Mouse (Mus musculus): ENCODE data around the gene Naa80. TPM values are rescaled to one million over a fixed set of nuclear protein-coding genes. Genes with fewer than 3 reads are reported as not detected.

Naa80 gene
- polyA plus RNA-seq, 1 experiment from 2014 or later = 16.4 TPM

GRCm38 (mm10) chr9:107598385-107598784 is 19.7 kb downstream of the Naa80 start:
- H3K27me3 ChIP-seq (ENCODE audit: control insufficient read depth, insufficient read depth, low read length) = no peaks in the 10 kb centered on the region
- no peak overlapping the region for H3K9ac ChIP-seq
- H3K9me3 ChIP-seq (ENCODE audit: control insufficient read depth, low read length) = no peaks in the 10 kb centered on the region
- H3K4me1 ChIP-seq (replicated peaks; ENCODE audit: control insufficient read depth, insufficient read depth, low read length) = peaks cover 4% of the 10 kb centered on the region; the same call in 1 of the 2 replicates
- ATAC-seq (ENCODE audit: low FRiP score) = no peak
- no peak overlapping the region for H3K4me3 ChIP-seq (replicated peaks; ENCODE audit: low read length)
- H3K4me2 ChIP-seq (replicated peaks) = no peak overlapping the region
- DNase-seq (ENCODE audit: low spot score) = no peak
- H3K36me3 ChIP-seq (replicated peaks; ENCODE audit: control insufficient read depth, insufficient read depth) = peaks cover 8% of the 10 kb centered on the region
- H3K27ac ChIP-seq = no peak overlapping the region
- 79% methylated on average over 5 of the region's 5 CpGs for WGBS

- Histone ChIP-seq H3K4me3 (replicated peaks; ENCODE audit: low read length) (no peak overlapping the region), H3K9ac (no peak overlapping the region), H3K4me2 (replicated peaks) (no peak overlapping the region), H3K9me3 (ENCODE audit: control insufficient read depth, low read length) (no peaks in the 10 kb centered on the region), H3K27me3 (ENCODE audit: control insufficient read depth, insufficient read depth, low read length) (no peaks in the 10 kb centered on the region), H3K27ac (no peak overlapping the region), H3K36me3 (replicated peaks; ENCODE audit: control insufficient read depth, insufficient read depth) (no peaks in the 10 kb centered on the region), H3K4me1 (replicated peaks; ENCODE audit: control insufficient read depth, insufficient read depth, low read length) (peaks cover 5% of the 10 kb centered on the region; the same call in 1 of the 2 replicates)
- DNase-seq (ENCODE audit: low spot score) = no peak
- ATAC-seq (ENCODE audit: low FRiP score) = no peak
- WGBS = 91% methylated on average over 9 of the region's 9 CpGs
Measured at GRCm38 (mm10) chr9:107599433-107599832, 20.7 kb downstream of the Naa80 start.

- WGBS = 66% methylated on average over 14 of the region's 14 CpGs
- H3K9ac ChIP-seq = 0 out of 2 replicates have a peak overlapping the region, but pooled peaks have one; percentile 8
- DNase-seq (ENCODE audit: low spot score) = no peak
Measured at GRCm38 (mm10) chr9:107599842-107600241, 21.2 kb downstream of the Naa80 start.

GRCm38 (mm10) chr9:107600745-107601144 is 22.1 kb downstream of the Naa80 start:
- no peaks in the 10 kb centered on the region for H3K36me3 ChIP-seq (replicated peaks; ENCODE audit: control insufficient read depth, insufficient read depth)
- no peak overlapping the region for H3K4me2 ChIP-seq (replicated peaks)
- no peaks in the 10 kb centered on the region for H3K9me3 ChIP-seq (ENCODE audit: control insufficient read depth, low read length)
- H3K27me3 ChIP-seq (ENCODE audit: control insufficient read depth, insufficient read depth, low read length) = no peaks in the 10 kb centered on the region
- H3K4me1 ChIP-seq (replicated peaks; ENCODE audit: control insufficient read depth, insufficient read depth, low read length) = peaks cover 12% of the 10 kb centered on the region
- no peak overlapping the region for H3K27ac ChIP-seq
- H3K4me3 ChIP-seq (replicated peaks; ENCODE audit: low read length) = no peak overlapping the region
- ATAC-seq (ENCODE audit: low FRiP score) (no peak), DNase-seq (ENCODE audit: low spot score) (no peak)
- 85% methylated on average over 12 of the region's 12 CpGs for WGBS
- no peak overlapping the region for H3K9ac ChIP-seq

More at GRCm38 (mm10) chr9:107599842-107600241, 21.2 kb downstream of the Naa80 start:
- H3K4me2 ChIP-seq (replicated peaks) = no peak overlapping the region
- no peaks in the 10 kb centered on the region for H3K9me3 ChIP-seq (ENCODE audit: control insufficient read depth, low read length)
- no peak overlapping the region for H3K27ac ChIP-seq
- no peak for ATAC-seq (ENCODE audit: low FRiP score)
- no peaks in the 10 kb centered on the region for H3K27me3 ChIP-seq (ENCODE audit: control insufficient read depth, insufficient read depth, low read length)
- no peaks in the 10 kb centered on the region for H3K36me3 ChIP-seq (replicated peaks; ENCODE audit: control insufficient read depth, insufficient read depth)
- no peak overlapping the region for H3K4me3 ChIP-seq (replicated peaks; ENCODE audit: low read length)
- peaks cover 10% of the 10 kb centered on the region for H3K4me1 ChIP-seq (replicated peaks; ENCODE audit: control insufficient read depth, insufficient read depth, low read length)

- Histone ChIP-seq H3K4me2 (replicated peaks) (no peak overlapping the region), H3K36me3 (replicated peaks; ENCODE audit: control insufficient read depth, insufficient read depth) (no peaks in the 10 kb centered on the region), H3K4me1 (replicated peaks; ENCODE audit: control insufficient read depth, insufficient read depth, low read length) (peaks cover 12% of the 10 kb centered on the region), H3K9ac (no peak overlapping the region), H3K27me3 (ENCODE audit: control insufficient read depth, insufficient read depth, low read length) (no peaks in the 10 kb centered on the region), H3K9me3 (ENCODE audit: control insufficient read depth, low read length) (no peaks in the 10 kb centered on the region), H3K27ac (no peak overlapping the region), H3K4me3 (replicated peaks; ENCODE audit: low read length) (no peak overlapping the region)
- DNase-seq (ENCODE audit: low spot score) = no peak
- WGBS = 87% methylated on average over 11 of the region's 11 CpGs
- no peak for ATAC-seq (ENCODE audit: low FRiP score)
Measured at GRCm38 (mm10) chr9:107601275-107601674, 22.6 kb downstream of the Naa80 start.

- H3K9ac ChIP-seq = 0 out of 2 replicates have a peak overlapping the region, but pooled peaks have one; percentile 33
- ATAC-seq (ENCODE audit: low FRiP score) (peak; percentile 58; the same call in 1 of the 2 replicates), DNase-seq (ENCODE audit: low spot score) (peak; percentile 98)
- H3K27ac ChIP-seq = no peak overlapping the region
- no peaks in the 10 kb centered on the region for H3K27me3 ChIP-seq (ENCODE audit: control insufficient read depth, insufficient read depth, low read length)
- H3K4me1 ChIP-seq (replicated peaks; ENCODE audit: control insufficient read depth, insufficient read depth, low read length) = peaks cover 20% of the 10 kb centered on the region
- no peaks in the 10 kb centered on the region for H3K36me3 ChIP-seq (replicated peaks; ENCODE audit: control insufficient read depth, insufficient read depth)
- no peaks in the 10 kb centered on the region for H3K9me3 ChIP-seq (ENCODE audit: control insufficient read depth, low read length)
- H3K4me3 ChIP-seq (replicated peaks; ENCODE audit: low read length) = no peak overlapping the region
- WGBS = 16% methylated on average over 10 of the region's 10 CpGs
- H3K4me2 ChIP-seq (replicated peaks) = no peak overlapping the region
Measured at GRCm38 (mm10) chr9:107602068-107602648, 23.5 kb downstream of the Naa80 start.

GRCm38 (mm10) chr9:107603251-107603650 is 24.6 kb downstream of the Naa80 start:
- Histone ChIP-seq H3K4me1 (replicated peaks; ENCODE audit: control insufficient read depth, insufficient read depth, low read length) (peaks cover 22% of the 10 kb centered on the region), H3K27me3 (ENCODE audit: control insufficient read depth, insufficient read depth, low read length) (no peaks in the 10 kb centered on the region), H3K4me2 (replicated peaks) (no peak overlapping the region), H3K9ac (no peak overlapping the region), H3K27ac (no peak overlapping the region), H3K9me3 (ENCODE audit: control insufficient read depth, low read length) (no peaks in the 10 kb centered on the region), H3K36me3 (replicated peaks; ENCODE audit: control insufficient read depth, insufficient read depth) (no peaks in the 10 kb centered on the region), H3K4me3 (replicated peaks; ENCODE audit: low read length) (no peak overlapping the region)
- no peak for DNase-seq (ENCODE audit: low spot score)
- 87% methylated on average over 6 of the region's 6 CpGs for WGBS
- ATAC-seq (ENCODE audit: low FRiP score) = no peak

GRCm38 (mm10) chr9:107605041-107605661 is 26.5 kb downstream of the Naa80 start:
- no peak overlapping the region for H3K9ac ChIP-seq
- ATAC-seq (ENCODE audit: low FRiP score) (no peak), DNase-seq (ENCODE audit: low spot score) (no peak)
- no peak overlapping the region for H3K27ac ChIP-seq
- no peaks in the 10 kb centered on the region for H3K36me3 ChIP-seq (replicated peaks; ENCODE audit: control insufficient read depth, insufficient read depth)
- H3K27me3 ChIP-seq (ENCODE audit: control insufficient read depth, insufficient read depth, low read length) = no peaks in the 10 kb centered on the region
- no peaks in the 10 kb centered on the region for H3K9me3 ChIP-seq (ENCODE audit: control insufficient read depth, low read length)
- no peak overlapping the region for H3K4me3 ChIP-seq (replicated peaks; ENCODE audit: low read length)
- peak overlapping the region; percentile 25; the same call in 1 of the 2 replicates for H3K4me2 ChIP-seq (replicated peaks)
- peaks cover 22% of the 10 kb centered on the region for H3K4me1 ChIP-seq (replicated peaks; ENCODE audit: control insufficient read depth, insufficient read depth, low read length)
- 36% methylated on average over 23 of the region's 23 CpGs for WGBS

GRCm38 (mm10) chr9:107606591-107606990 is 27.9 kb downstream of the Naa80 start:
- Histone ChIP-seq H3K9me3 (ENCODE audit: control insufficient read depth, low read length) (no peaks in the 10 kb centered on the region), H3K36me3 (replicated peaks; ENCODE audit: control insufficient read depth, insufficient read depth) (no peaks in the 10 kb centered on the region), H3K9ac (0 out of 2 replicates have a peak overlapping the region, but pooled peaks have one; percentile 20), H3K4me3 (replicated peaks; ENCODE audit: low read length) (no peak overlapping the region), H3K27ac (no peak overlapping the region), H3K4me2 (replicated peaks) (no peak overlapping the region; the same call in 1 of the 2 replicates), H3K4me1 (replicated peaks; ENCODE audit: control insufficient read depth, insufficient read depth, low read length) (peaks cover 25% of the 10 kb centered on the region), H3K27me3 (ENCODE audit: control insufficient read depth, insufficient read depth, low read length) (no peaks in the 10 kb centered on the region)
- WGBS = 26% methylated on average over 9 of the region's 9 CpGs
- ATAC-seq (ENCODE audit: low FRiP score) = no peak
- no peak for DNase-seq (ENCODE audit: low spot score)

All from hindbrain, embryonic 14.5 days (tissue).